Mouse (Mus musculus) small intestine, adult 2 months (tissue): Measurements from ENCODE around the gene Trp53inp2.

Experiments
- CTCF ChIP-seq: fragments of 200-500 bp; IDR thresholded peaks from 2 replicates; pipeline ENCODE4 v1.5.1; 2012; ENCODE audit warnings: low read depth, mild to moderate bottlenecking, control low read depth, inconsistent platforms, low read length, moderate library complexity, mixed read lengths; ENCODE audit not compliant: insufficient replicate concordance, insufficient read length; ENCODE audit errors: extremely low read depth
- POLR2A ChIP-seq: fragments of 200-500 bp; IDR thresholded peaks from 2 replicates; pipeline ENCODE4 v1.6.1; 2012; ENCODE audit warnings: low read depth, mild to moderate bottlenecking, control low read depth, inconsistent platforms, low read length, moderate library complexity

GRCm38 (mm10) chr2:155381060-155381437 lies 190 bp downstream of the Trp53inp2 start:
- TF ChIP-seq CTCF, result no peak
- no peak for TF ChIP-seq POLR2A
